Mouse (Mus musculus): ENCODE results near the gene Cntn5.

Cntn5 gene

DNA sequence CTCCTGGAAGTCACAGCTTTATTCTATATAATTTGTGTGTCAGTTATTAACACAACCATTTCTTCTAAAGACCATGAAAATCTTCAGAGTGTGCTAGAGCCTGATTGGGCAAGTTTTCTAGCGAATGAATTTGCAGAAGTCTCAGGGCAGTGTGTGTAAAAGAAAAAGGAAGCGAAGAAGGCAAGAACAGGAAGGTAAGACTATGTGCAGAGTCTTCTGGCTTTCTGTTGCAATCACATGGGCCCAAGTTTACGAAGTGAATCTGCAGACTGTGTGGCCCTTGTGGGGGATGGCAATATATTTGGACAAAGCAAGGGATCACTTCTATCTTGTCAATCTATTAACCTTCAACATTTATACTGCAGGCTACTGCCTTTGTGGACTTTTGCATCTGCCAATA is 1251.1 kb downstream of the Cntn5 start:
- DNase-seq, result no peak

- DNase-seq, result no peak
Measured at GRCm38 (mm10) chr9:9647361-9647760, 1257.2 kb downstream of the Cntn5 start.

DNA sequence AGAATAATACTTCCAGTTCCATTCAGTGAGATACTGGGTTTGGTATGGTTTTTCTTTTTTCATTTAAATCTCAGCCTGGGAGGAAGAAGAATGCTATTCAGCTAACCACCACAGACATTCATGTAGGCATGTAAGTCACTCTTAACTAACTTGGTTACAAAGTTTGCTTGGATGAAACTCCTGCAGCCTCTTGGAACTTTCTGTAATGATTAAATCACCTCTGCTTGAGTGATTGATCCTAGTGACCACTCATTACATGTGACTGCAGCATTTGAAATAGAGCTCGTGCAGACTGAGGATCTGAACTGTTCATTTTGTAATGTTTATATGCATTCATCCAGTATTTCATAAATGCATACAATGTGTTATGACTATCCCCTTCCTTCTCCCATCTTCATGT is 1258.3 kb downstream of the Cntn5 start:
- no peak for DNase-seq
